Mouse (Mus musculus) heart, adult 11 months (tissue): ENCODE results near the gene Tns2.

ENCODE experiments used
- DNase-seq: peaks from one replicate; pipeline ENCODE4 v3.0.0; 2022

The Tns2 gene

GRCm38 (mm10) chr15:102100161-102100981 lies at the start of gene Tns2:
Gene Tns2 (plus strand): TSS chr15:102100413.
- peak; percentile 99 for DNase-seq

DNA sequence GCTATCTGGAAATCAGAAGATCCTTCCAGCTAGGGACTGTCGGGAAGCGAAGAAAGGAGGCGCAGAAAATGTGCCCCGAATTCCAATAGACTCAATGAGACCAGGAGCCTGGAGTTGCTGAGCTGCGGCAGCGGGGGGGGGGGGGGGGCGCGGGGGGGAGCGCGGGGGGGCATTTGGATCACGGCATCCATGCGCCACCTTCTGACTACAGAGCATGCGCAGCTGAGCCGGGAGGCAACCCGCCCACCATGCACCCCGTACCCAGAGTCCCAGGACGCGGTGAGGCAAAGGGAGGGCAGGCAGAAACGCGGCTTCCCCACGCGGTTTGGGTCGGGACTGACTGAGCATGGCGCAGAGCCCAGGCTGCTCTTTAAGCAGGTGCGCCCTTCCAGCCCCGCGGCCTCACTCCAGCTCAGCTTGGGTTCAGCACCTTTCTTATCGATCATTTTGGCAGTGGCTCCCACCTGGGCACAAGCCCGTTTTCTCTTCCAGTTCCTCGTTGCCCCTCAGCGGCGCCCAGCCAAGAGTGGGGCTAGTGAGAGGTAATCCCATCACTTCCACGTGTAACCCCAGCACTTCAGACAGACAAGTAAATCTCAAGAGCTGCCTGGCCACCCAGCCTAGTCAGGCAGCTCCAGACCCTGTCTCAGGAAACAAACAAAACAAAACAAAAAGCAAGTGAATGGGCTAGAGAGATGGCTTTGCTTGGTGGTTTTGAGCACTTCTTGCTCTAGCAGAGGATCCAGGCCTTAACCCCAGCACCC lies 48.1 kb upstream of the Tns2 start:
- peak; percentile 93 for DNase-seq

- DNase-seq: peak; percentile 91
Observed at GRCm38 (mm10) chr15:102056495-102057174, 43.6 kb upstream of the Tns2 start.

- DNase-seq: peak; percentile 98
Observed at GRCm38 (mm10) chr15:102065661-102066325, 34.4 kb upstream of the Tns2 start.

DNA sequence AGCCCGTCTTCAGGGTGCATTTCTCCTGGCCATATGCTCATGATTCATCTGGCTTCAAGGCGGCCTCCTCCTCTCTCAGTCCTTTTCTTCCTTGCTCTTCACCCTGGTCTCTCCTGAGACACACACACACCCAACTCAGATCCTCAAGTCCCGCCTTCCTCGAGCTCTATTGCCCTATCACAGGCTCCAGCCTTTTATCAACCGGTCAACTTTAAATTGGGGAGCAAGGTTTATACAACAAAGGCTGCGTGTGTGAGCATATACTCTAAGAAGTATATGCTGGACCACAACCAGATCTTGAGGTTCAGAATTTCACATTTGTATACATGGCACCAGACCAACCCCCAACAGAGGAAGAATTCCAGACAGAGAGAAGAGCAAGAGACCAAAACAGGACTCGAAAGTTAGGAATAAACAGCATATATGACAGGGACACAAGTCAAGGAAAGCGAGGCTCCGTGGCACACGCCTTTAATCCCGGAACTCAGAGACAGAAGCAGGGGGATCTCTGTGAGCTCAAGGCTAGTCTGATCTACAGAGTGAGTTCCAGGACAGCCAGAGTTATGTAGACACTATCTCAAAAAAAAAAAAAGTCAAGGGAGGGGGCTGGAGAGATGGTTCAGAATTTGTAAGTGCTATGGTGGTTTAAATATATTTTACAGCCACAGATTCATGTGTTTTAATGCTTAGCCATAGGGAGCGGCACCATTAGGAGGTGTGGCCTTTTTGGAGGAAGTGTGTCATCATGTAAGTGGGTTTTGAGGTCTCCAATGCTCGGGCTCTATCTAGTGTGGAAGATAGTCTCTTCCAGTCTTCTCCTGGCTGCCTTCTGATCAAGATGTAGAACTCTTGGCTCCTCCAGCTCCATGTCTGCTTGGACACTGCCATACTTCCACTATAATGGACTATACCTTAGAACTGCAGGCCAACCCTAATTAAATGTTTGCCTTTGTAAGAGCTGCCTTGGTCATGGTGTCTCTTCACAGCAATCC lies 29.4 kb upstream of the Tns2 start:
- no peak for DNase-seq

GRCm38 (mm10) chr15:102072963-102073558 lies 27.2 kb upstream of the Tns2 start:
- no peak for DNase-seq

DNA sequence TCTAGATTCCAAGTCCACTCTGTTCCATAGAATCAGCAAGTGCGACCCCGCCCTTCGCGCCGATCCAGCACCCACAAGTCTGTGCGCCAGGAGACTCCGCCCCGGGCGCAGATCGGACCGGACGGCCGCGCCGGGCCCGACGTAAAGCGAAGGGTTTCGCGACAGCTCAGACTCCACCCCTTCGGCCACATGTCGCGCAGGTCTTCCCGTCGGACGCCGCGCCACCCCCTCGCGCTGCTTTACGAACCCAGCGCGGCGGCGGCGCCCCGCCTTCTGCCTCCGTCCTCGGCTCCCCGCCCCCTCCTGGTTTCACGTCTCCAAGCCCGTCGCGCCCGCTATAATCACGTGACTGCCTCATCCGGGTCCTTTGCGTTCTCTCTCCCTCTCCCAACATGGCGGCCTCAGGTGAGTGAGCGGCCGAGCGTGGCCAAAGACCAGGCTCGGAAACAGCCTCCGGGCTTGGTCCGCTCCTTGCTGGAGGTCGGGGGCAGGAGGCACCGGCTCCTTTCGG lies 26.6 kb upstream of the Tns2 start, which contains the start of gene Eif4b:
TSS of gene Eif4b (plus strand) at position 215 of the 511 bp plus-strand sequence.
- DNase-seq: peak; percentile 100

- peak; percentile 98 for DNase-seq
Observed at GRCm38 (mm10) chr15:102074070-102074731, 26.0 kb upstream of the Tns2 start.

- no peak for DNase-seq
Observed at GRCm38 (mm10) chr15:102074876-102075585, 25.2 kb upstream of the Tns2 start.

DNA sequence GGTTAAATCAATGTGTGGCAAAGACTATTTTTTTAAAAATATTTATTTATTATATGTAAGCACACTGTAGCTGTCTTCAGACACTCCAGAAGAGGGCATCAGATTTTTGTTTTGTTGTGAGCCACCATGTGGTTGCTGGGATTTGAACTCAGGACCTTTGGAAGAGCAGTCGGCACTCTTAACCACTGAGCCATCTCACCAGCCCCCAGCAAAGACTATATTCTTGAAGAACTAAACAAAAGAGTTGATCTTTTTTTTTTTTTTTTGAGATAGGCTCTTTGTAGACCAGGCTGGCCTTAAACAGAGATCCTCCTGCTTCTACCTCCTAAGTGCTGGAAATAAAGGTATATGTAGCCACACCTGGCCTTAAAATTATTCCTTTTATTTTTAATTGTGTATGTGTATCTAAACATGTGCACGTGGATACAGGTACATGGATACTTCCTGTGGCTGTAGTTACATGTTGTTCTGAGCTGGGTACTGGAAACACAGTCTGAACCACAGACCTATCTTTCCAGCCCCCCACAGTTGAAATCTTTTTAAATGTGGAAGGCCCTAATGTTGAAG lies 23.0 kb upstream of the Tns2 start:
- DNase-seq: no peak

DNA sequence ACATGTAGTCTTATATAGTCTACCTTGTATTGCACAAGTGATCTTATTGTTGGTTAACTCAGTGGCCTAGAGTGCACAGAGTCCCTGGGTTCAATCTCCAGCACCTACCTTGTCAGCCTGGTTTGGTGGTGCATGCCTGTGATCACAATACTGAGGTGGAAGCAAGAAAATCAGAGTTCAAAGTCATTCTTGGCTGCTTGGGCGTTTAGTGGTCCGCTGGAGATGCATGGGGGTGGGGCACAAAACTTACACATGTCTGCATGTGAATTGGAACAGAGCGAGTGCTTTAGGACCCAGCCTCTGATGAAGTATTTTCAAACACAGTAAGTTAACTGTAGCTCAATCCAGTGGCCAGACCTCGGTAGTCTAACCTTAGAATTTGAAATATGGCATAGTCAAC lies 21.0 kb upstream of the Tns2 start:
- DNase-seq: peak; percentile 81

DNA sequence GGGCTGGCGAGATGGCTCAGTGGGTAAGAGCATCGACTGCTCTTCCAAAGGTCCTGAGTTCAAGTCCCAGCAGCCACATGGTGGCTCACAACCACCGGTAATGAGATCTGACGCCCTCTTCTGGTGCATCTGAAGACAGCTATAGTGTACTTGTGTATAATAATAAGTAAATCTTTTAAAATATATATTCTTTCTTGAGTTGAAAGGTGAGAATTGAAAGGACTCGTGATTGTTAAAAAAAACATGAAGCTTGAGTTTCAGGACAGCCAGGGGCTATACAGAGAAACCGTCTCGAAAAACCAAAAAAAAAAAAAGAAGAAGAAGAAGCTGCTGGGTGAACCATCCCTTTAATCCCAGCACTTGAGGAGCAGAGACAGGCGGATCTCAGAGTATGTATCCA lies 20.3 kb upstream of the Tns2 start:
- peak; percentile 34 for DNase-seq

GRCm38 (mm10) chr15:102080429-102080828 lies 19.8 kb upstream of the Tns2 start:
- DNase-seq: no peak

- DNase-seq: peak; percentile 79
Observed at GRCm38 (mm10) chr15:102082148-102082547, 18.1 kb upstream of the Tns2 start.

DNA sequence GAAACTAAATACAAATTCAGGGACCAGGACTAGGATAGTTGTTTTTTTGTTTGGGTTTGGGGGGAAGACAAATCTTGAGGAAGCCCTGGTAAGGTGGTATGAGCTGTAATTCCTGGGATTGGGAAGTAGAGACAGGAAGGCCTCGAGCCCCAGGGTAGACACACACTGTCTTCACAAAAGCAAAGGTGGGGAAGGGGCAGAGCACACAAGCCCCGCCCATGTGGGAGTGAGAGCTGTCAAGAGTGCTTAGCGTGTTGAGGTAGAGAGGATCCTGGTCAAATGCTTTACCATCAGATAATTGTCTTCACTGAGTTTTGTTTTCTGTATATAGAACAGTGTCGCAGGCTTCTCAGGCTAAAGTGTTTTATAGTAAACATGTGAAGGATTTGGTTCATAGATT lies 17.2 kb upstream of the Tns2 start:
- no peak for DNase-seq

- peak; percentile 92 for DNase-seq
Observed at GRCm38 (mm10) chr15:102089914-102090585, 10.2 kb upstream of the Tns2 start.

DNA sequence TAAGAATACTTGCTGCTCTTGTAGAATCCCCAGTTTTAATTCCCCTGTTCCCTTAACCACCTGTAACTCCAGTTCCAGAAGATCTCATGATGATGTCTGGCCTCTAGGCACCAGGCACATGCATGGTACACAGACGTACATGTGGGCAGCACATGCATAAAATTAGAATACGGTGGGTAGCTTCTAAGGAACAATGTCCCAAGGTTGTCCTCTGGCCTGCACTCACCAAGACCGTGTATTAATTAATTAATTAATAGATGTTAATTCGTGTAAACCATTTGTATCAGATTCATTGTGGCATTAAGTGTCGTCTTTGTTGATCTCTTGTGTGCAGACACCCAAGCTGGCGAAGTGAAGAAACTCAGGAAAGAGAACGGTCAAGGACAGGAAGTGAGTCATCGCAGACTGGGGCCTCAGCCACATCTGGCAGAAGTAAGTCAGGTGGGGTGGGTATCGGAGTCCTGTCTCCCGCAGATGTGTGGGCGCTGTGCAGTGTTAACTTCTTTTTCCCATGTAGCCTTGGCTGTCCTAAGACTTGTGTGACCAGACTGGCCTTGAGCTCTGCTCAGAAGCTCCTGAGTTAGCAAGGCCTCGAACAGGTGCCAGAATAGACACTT lies 9.0 kb upstream of the Tns2 start:
- peak; percentile 94 for DNase-seq

GRCm38 (mm10) chr15:102091688-102092087 lies 8.5 kb upstream of the Tns2 start:
- peak; percentile 62 for DNase-seq
